Mouse (Mus musculus) spleen, adult 2 months (tissue): ENCODE measurements around the gene Chd1.

ENCODE experiments used
- CTCF ChIP-seq: fragments of 200-500 bp; IDR thresholded peaks from 2 replicates; pipeline ENCODE4 v1.5.1; 2011; ENCODE audit warnings: mild to moderate bottlenecking, inconsistent platforms; ENCODE audit not compliant: insufficient read depth, insufficient read length, insufficient replicate concordance; ENCODE audit errors: extremely low read depth
- POLR2A ChIP-seq: fragments of 200-500 bp; IDR thresholded peaks from 2 replicates; pipeline ENCODE4 v1.6.1; 2011; ENCODE audit warnings: low read depth, low read length, inconsistent platforms

DNA sequence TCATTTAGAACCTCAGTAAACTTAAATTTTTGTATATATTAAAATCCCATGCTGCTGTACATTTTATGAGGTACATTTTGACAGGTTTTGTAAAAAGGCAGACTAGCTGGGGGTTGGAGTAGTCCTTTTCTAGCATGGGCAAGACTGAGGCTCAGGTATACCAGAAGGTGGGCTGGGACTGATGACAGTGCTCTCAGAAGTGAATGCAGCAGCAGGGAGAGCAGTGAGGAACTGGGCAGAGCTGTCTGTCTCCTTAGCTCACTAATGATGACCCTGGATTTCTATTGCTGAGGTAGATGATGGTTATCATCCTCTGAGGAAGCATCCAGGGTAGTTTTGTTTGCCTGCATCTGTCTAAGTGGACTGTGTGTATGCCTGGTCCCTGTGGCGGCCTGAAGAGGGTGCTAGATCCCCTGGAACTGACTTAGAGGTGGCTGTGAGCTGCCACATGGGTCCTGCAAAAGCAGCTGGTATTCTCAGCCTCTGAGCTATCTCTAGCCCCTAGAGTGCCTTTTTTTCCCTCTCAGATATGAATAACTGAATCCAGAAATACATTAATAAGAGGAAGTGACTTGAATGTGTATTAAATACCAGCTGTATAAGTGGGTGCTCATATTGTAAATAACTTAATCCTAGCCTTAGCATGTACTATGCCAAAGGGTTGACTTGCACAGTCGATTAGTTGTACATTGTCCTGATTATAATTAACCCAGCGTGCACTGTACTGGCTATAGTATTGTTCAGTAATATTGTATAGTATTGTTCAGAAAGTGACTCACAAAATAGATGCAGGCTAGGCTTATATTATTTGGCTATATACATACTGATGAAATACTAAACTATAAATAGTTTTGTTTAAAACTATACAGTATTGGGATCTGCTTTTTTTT lies 10.5 kb downstream of the Chd1 start:
- peak; percentile 68; the same call in 1 of the 2 replicates for TF ChIP-seq CTCF
- TF ChIP-seq POLR2A: no peak
